Mouse (Mus musculus) embryonic facial prominence, embryonic 14.5 days (tissue): ENCODE data around the gene Slc48a1. TPM values are rescaled to one million over a fixed set of nuclear protein-coding genes. Genes with fewer than 3 reads are reported as not detected.
A peak's percentile ranks its signal among the peaks of the same experiment; 100 is the strongest.

Experiments
- ATAC-seq: fragments of 200-750 bp; cut with Nextera tagmentation; 2 replicates; pipeline ENCODE4 v1.8.0; 2017; ENCODE audit warnings: low read depth, moderate number of reproducible peaks, moderate TSS enrichment
- DNase-seq: peaks from one replicate; pipeline ENCODE4 v3.0.0-alpha.2; 2015; ENCODE audit warnings: low spot score
- H3K27ac ChIP-seq: fragments of 300-500 bp; sonication (generic); replicated peaks from 2 replicates; pipeline ENCODE4 v1.5.1; 2014; ENCODE audit warnings: low read depth, mild to moderate bottlenecking, low read length, moderate library complexity
- H3K27me3 ChIP-seq: fragments of 300-500 bp; sonication (generic); replicated peaks from 2 replicates; pipeline ENCODE4 v1.6.1; 2014; ENCODE audit warnings: low read length; ENCODE audit not compliant: control insufficient read depth, insufficient read depth
- H3K36me3 ChIP-seq: fragments of 300-500 bp; sonication (generic); 2 replicates; pipeline ENCODE4 v1.6.1; 2014; ENCODE audit warnings: low read length, mixed read lengths; ENCODE audit not compliant: control insufficient read depth, insufficient read depth
- H3K4me1 ChIP-seq: fragments of 300-500 bp; sonication (generic); 2 replicates; pipeline ENCODE4 v1.6.1; 2014; ENCODE audit warnings: antibody characterized with exemption, low read length; ENCODE audit not compliant: control insufficient read depth, insufficient read depth
- H3K4me2 ChIP-seq: fragments of 300-500 bp; sonication (generic); 2 replicates; pipeline ENCODE4 v1.6.1; 2014; ENCODE audit warnings: low read depth, mild to moderate bottlenecking, low read length, moderate library complexity, mixed read lengths
- H3K4me3 ChIP-seq: fragments of 300-500 bp; sonication (generic); 2 replicates; pipeline ENCODE4 v1.5.1; 2014; ENCODE audit warnings: low read depth, mild to moderate bottlenecking, low read length
- H3K9ac ChIP-seq: fragments of 300-500 bp; sonication (generic); 2 replicates; pipeline ENCODE4 v1.6.1; 2014; ENCODE audit warnings: low read depth, mild to moderate bottlenecking, low read length, moderate library complexity, mixed read lengths
- H3K9me3 ChIP-seq: fragments of 300-500 bp; sonication (generic); 2 replicates; pipeline ENCODE4 v1.6.1; 2016; ENCODE audit warnings: low read length; ENCODE audit not compliant: control insufficient read depth
- WGBS: fragments of 180-500 bp; shearing (Covaris S2); extraction: QIAGEN DNeasy Blood & Tissue Kit; methylation state at CpG from one replicate; pipeline ENCODE4 v1.1.7; 2014; 5-methylcytosine and 5-hydroxymethylcytosine counted together
- polyA plus RNA-seq: library from polyadenylated mRNA; unstranded; fragments of >200 nt; fragmentation: Nextera tagmentation; extraction: Ambion mirVana; gene quantifications from 2 replicates; pipeline ENCODE4 v1.2.1, GENCODE M21; 2014

The Slc48a1 gene
- polyA plus RNA-seq, 1 experiment from 2014 or later = 37.5 TPM

- WGBS = 62% methylated on average over 7 of the region's 7 CpGs
- no peaks in the 10 kb centered on the region for H3K36me3 ChIP-seq
- no peaks in the 10 kb centered on the region for H3K27me3 ChIP-seq
- no peak overlapping the region for H3K4me2 ChIP-seq
- no peak overlapping the region for H3K27ac ChIP-seq
- ATAC-seq (no peak), DNase-seq (no peak)
- no peak overlapping the region for H3K4me3 ChIP-seq
- 0 out of 2 replicates have a peak, but pooled peaks cover 3% of the 10 kb centered on the region for H3K9me3 ChIP-seq
- H3K9ac ChIP-seq = no peak overlapping the region
- H3K4me1 ChIP-seq = peaks cover 7% of the 10 kb centered on the region; the same call in 1 of the 2 replicates
Observed at GRCm38 (mm10) chr15:97742074-97742473, 36.2 kb upstream of the Slc48a1 start.

GRCm38 (mm10) chr15:97742600-97742999 is 35.7 kb upstream of the Slc48a1 start:
- Histone ChIP-seq H3K27ac (no peak overlapping the region), H3K27me3 (no peaks in the 10 kb centered on the region), H3K9me3 (0 out of 2 replicates have a peak, but pooled peaks cover 3% of the 10 kb centered on the region), H3K4me2 (no peak overlapping the region), H3K4me1 (peaks cover 7% of the 10 kb centered on the region; the same call in 1 of the 2 replicates), H3K9ac (no peak overlapping the region), H3K36me3 (no peaks in the 10 kb centered on the region), H3K4me3 (no peak overlapping the region)
- DNase-seq = no peak
- no peak for ATAC-seq
- WGBS = 72% methylated on average over 4 of the region's 4 CpGs

DNA sequence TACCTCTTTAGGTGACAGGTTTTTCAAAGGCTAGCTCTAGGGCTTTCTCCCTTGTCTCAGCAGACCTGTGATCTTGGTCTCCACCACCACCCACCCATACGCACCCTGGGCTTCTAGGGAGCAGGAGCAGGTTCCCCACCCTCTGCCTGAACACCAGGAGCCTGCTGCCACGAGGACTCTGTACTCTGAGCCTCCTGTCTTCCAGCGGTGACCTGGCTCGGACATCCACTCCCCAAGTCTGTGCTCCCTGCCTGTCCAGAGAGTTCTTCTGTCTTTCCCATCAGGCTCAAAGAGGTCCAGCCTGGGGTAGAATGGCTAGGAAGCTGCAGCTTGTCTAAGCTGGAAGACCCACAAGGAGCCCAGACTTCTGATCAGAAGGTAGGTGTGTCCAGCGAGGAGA is 35.1 kb upstream of the Slc48a1 start:
- Histone ChIP-seq H3K4me3 (no peak overlapping the region), H3K36me3 (no peaks in the 10 kb centered on the region), H3K4me1 (peaks cover 7% of the 10 kb centered on the region; the same call in 1 of the 2 replicates), H3K9me3 (0 out of 2 replicates have a peak, but pooled peaks cover 3% of the 10 kb centered on the region), H3K27me3 (no peaks in the 10 kb centered on the region), H3K27ac (no peak overlapping the region), H3K4me2 (no peak overlapping the region), H3K9ac (no peak overlapping the region)
- ATAC-seq (no peak), DNase-seq (no peak)
- 78% methylated on average over 5 of the region's 5 CpGs for WGBS

DNA sequence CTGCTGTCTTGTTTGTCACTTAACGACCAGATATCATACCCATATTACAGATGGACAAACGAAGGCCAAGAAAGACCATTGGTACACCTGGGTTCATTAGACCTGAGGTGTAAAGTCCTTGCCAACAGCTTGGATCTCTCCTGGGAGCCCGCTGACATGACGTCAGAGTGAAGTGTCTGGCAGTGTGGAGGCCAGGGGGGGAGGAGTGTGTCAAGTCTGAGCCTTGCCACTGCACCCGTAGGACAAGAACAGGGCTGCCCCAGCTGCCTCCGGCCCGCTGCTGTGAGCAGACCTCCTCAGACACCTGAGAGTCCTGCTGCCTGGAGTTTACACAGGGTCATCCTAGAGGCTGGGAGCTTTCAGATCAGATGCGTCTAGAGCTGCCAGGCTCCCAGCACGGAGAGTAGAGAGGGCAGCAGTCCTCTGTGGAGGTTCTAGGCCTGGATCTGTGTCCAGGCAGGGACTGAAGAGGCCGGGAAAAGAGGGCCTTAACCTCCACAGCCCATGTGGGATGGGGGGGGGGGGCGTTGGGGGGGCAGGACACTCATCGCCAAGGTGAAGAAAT is 34.3 kb upstream of the Slc48a1 start:
- no peak overlapping the region for H3K9ac ChIP-seq

GRCm38 (mm10) chr15:97744930-97745329 is 33.4 kb upstream of the Slc48a1 start:
- peak overlapping the region; percentile 22; the same call in 1 of the 2 replicates for H3K9ac ChIP-seq
- no peak overlapping the region for H3K4me3 ChIP-seq
- H3K4me2 ChIP-seq = no peak overlapping the region
- DNase-seq = peak; percentile 64
- 50% methylated on average over 10 of the region's 10 CpGs for WGBS
- no peaks in the 10 kb centered on the region for H3K36me3 ChIP-seq
- H3K27ac ChIP-seq = no peak overlapping the region
- H3K9me3 ChIP-seq = no peaks in the 10 kb centered on the region
- H3K27me3 ChIP-seq = no peaks in the 10 kb centered on the region
- peaks cover 8% of the 10 kb centered on the region for H3K4me1 ChIP-seq
- peak; percentile 67 for ATAC-seq

More for the DNA sequence above, 34.3 kb upstream of the Slc48a1 start:
- Histone ChIP-seq H3K4me3 (no peak overlapping the region), H3K4me2 (no peak overlapping the region), H3K9me3 (0 out of 2 replicates have a peak, but pooled peaks cover 3% of the 10 kb centered on the region), H3K4me1 (peaks cover 7% of the 10 kb centered on the region; the same call in 1 of the 2 replicates), H3K27ac (no peak overlapping the region), H3K27me3 (no peaks in the 10 kb centered on the region), H3K36me3 (no peaks in the 10 kb centered on the region)
- 77% methylated on average over 10 of the region's 12 CpGs for WGBS
- ATAC-seq (no peak), DNase-seq (no peak)

GRCm38 (mm10) chr15:97745331-97745730 is 33.0 kb upstream of the Slc48a1 start:
- WGBS = 73% methylated on average over 7 of the region's 10 CpGs
- ATAC-seq = no peak

GRCm38 (mm10) chr15:97746278-97746677 is 32.0 kb upstream of the Slc48a1 start:
- no peak overlapping the region for H3K4me2 ChIP-seq
- no peak for DNase-seq
- no peaks in the 10 kb centered on the region for H3K36me3 ChIP-seq
- H3K9me3 ChIP-seq = no peaks in the 10 kb centered on the region
- H3K9ac ChIP-seq = no peak overlapping the region
- H3K27me3 ChIP-seq = no peaks in the 10 kb centered on the region
- WGBS = 89% methylated on average over 10 of the region's 10 CpGs
- peaks cover 21% of the 10 kb centered on the region for H3K4me1 ChIP-seq
- no peak overlapping the region for H3K27ac ChIP-seq
- no peak overlapping the region for H3K4me3 ChIP-seq
- ATAC-seq = no peak

More at GRCm38 (mm10) chr15:97745331-97745730, 33.0 kb upstream of the Slc48a1 start:
- Histone ChIP-seq H3K27ac (no peak overlapping the region), H3K36me3 (no peaks in the 10 kb centered on the region), H3K4me2 (no peak overlapping the region), H3K4me3 (no peak overlapping the region), H3K4me1 (peaks cover 12% of the 10 kb centered on the region), H3K9me3 (no peaks in the 10 kb centered on the region), H3K9ac (peak overlapping the region; percentile 22; the same call in 1 of the 2 replicates), H3K27me3 (no peaks in the 10 kb centered on the region)
- DNase-seq = no peak

DNA sequence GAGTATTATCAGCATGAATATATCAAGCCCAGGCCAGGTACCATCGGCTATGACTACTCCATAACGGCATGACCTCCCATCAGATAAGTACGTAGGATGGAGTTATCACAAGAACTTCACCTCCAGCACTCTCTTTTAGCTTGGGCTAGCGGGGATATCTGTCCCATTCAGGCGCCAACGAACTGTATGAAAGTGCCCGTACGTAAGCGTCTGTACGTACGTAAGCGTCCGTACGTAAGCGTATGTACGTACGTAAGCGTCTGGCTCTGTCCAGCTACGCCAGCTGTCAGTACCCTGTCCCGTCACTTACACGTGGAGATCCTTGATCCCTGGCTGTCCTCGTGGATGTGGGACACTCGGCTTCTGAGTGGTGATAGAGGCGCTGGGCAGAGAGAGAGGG is 31.6 kb upstream of the Slc48a1 start:
- no peak for DNase-seq
- H3K36me3 ChIP-seq = no peaks in the 10 kb centered on the region
- H3K9ac ChIP-seq = no peak overlapping the region
- ATAC-seq = no peak
- no peak overlapping the region for H3K4me3 ChIP-seq
- H3K4me2 ChIP-seq = no peak overlapping the region
- no peak overlapping the region for H3K27ac ChIP-seq
- no peaks in the 10 kb centered on the region for H3K27me3 ChIP-seq
- no peaks in the 10 kb centered on the region for H3K9me3 ChIP-seq
- peaks cover 21% of the 10 kb centered on the region for H3K4me1 ChIP-seq
- WGBS = 92% methylated on average over 23 of the region's 24 CpGs

- Histone ChIP-seq H3K9ac (no peak overlapping the region), H3K36me3 (no peaks in the 10 kb centered on the region), H3K27me3 (no peaks in the 10 kb centered on the region), H3K9me3 (no peaks in the 10 kb centered on the region), H3K27ac (no peak overlapping the region), H3K4me3 (no peak overlapping the region), H3K4me1 (peaks cover 21% of the 10 kb centered on the region), H3K4me2 (no peak overlapping the region)
- 75% methylated on average over 4 of the region's 4 CpGs for WGBS
- no peak for DNase-seq
- no peak for ATAC-seq
Observed at GRCm38 (mm10) chr15:97747486-97747885, 30.8 kb upstream of the Slc48a1 start.
